Mouse (Mus musculus): ENCODE results near the gene Adal. TPM values are rescaled to one million over a fixed set of nuclear protein-coding genes. Genes with fewer than 3 reads are reported as not detected.
A peak's percentile ranks its signal among the peaks of the same experiment; 100 is the strongest.

Adal gene
- polyA plus RNA-seq, 1 experiment, result 17.0 TPM

- Histone ChIP-seq H3K27ac (ENCODE audit: insufficient read depth, low read length) (no peak overlapping the region), H3K4me1 (ENCODE audit: control insufficient read depth, insufficient read depth, low read length) (peaks cover 7% of the 10 kb centered on the region), H3K4me3 (ENCODE audit: insufficient read depth, low read length) (no peak overlapping the region)
- TF ChIP-seq CTCF (IDR thresholded peaks at IDR 0.05; ENCODE audit: extremely low read depth, insufficient read depth, low read length) (no peak), POLR2A (IDR thresholded peaks at IDR 0.05; ENCODE audit: extremely low read depth, insufficient read depth, low read length) (no peak)
Measured at GRCm38 (mm10) chr2:121137371-121137770, 2.9 kb upstream of the Adal start.

- no peak for TF ChIP-seq POLR2A (IDR thresholded peaks at IDR 0.05; ENCODE audit: extremely low read depth, insufficient read depth, low read length)
- TF ChIP-seq CTCF (IDR thresholded peaks at IDR 0.05; ENCODE audit: extremely low read depth, insufficient read depth, low read length), result no peak
- H3K4me3 ChIP-seq (ENCODE audit: insufficient read depth, low read length), result peak overlapping the region; percentile 56
- H3K4me1 ChIP-seq (ENCODE audit: control insufficient read depth, insufficient read depth, low read length), result peaks cover 7% of the 10 kb centered on the region
- peak overlapping the region; percentile 96 for H3K27ac ChIP-seq (ENCODE audit: insufficient read depth, low read length)
Measured at GRCm38 (mm10) chr2:121139266-121140017, 786 bp upstream of the Adal start.

- peaks cover 7% of the 10 kb centered on the region for H3K4me1 ChIP-seq (ENCODE audit: control insufficient read depth, insufficient read depth, low read length)
- H3K4me3 ChIP-seq (ENCODE audit: insufficient read depth, low read length), result peak overlapping the region; percentile 56; the same call in 1 of the 2 replicates
- no peak overlapping the region for H3K27ac ChIP-seq (ENCODE audit: insufficient read depth, low read length)
- no peak for TF ChIP-seq CTCF (IDR thresholded peaks at IDR 0.05; ENCODE audit: extremely low read depth, insufficient read depth, low read length)
Measured at GRCm38 (mm10) chr2:121141216-121142035, 1.2 kb downstream of the Adal start.

- no peak overlapping the region for H3K27ac ChIP-seq (ENCODE audit: insufficient read depth, low read length)
- H3K4me1 ChIP-seq (ENCODE audit: control insufficient read depth, insufficient read depth, low read length), result peaks cover 7% of the 10 kb centered on the region
- H3K4me3 ChIP-seq (ENCODE audit: insufficient read depth, low read length), result no peak overlapping the region
- TF ChIP-seq POLR2A (IDR thresholded peaks at IDR 0.05; ENCODE audit: extremely low read depth, insufficient read depth, low read length) (no peak), CTCF (IDR thresholded peaks at IDR 0.05; ENCODE audit: extremely low read depth, insufficient read depth, low read length) (no peak)
Measured at GRCm38 (mm10) chr2:121142415-121142814, 2.2 kb downstream of the Adal start.

DNA sequence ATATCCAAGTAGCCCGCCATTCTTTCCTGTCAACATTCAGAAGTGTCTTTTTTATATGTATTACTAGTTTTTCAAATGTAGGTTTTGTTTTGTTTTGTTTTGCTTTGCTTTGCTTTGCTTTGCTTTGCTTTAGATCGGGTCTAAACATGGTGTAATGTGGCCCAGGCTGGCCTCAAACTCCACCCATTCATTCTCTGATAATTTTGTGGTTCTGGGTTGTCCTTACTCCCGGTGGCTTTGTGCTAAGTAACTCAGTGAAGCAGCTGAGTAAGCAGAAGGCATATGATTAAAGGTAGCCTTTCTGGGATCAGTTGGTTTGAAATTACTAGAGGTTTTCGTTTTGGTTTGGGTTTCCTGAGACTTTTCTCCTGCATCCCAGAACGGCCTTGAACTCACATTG, 9.5 kb downstream of the Adal start:
- no peak for TF ChIP-seq POLR2A (IDR thresholded peaks at IDR 0.05; ENCODE audit: extremely low read depth, insufficient read depth, low read length)
- no peak for TF ChIP-seq CTCF (IDR thresholded peaks at IDR 0.05; ENCODE audit: extremely low read depth, insufficient read depth, low read length)
- Histone ChIP-seq H3K4me1 (ENCODE audit: control insufficient read depth, insufficient read depth, low read length) (no peaks in the 10 kb centered on the region), H3K4me3 (ENCODE audit: insufficient read depth, low read length) (no peak overlapping the region), H3K27ac (ENCODE audit: insufficient read depth, low read length) (no peak overlapping the region)

GRCm38 (mm10) chr2:121153100-121153499, 12.9 kb downstream of the Adal start:
- TF ChIP-seq POLR2A (IDR thresholded peaks at IDR 0.05; ENCODE audit: extremely low read depth, insufficient read depth, low read length) (no peak), CTCF (IDR thresholded peaks at IDR 0.05; ENCODE audit: extremely low read depth, insufficient read depth, low read length) (no peak)
- Histone ChIP-seq H3K27ac (ENCODE audit: insufficient read depth, low read length) (no peak overlapping the region), H3K4me1 (ENCODE audit: control insufficient read depth, insufficient read depth, low read length) (no peaks in the 10 kb centered on the region), H3K4me3 (ENCODE audit: insufficient read depth, low read length) (no peak overlapping the region)

GRCm38 (mm10) chr2:121169173-121169572, 28.9 kb downstream of the Adal start:
- Histone ChIP-seq H3K4me3 (ENCODE audit: insufficient read depth, low read length) (no peak overlapping the region; the same call in 1 of the 2 replicates), H3K27ac (ENCODE audit: insufficient read depth, low read length) (no peak overlapping the region), H3K4me1 (ENCODE audit: control insufficient read depth, insufficient read depth, low read length) (peaks cover 2% of the 10 kb centered on the region)
- TF ChIP-seq POLR2A (IDR thresholded peaks at IDR 0.05; ENCODE audit: extremely low read depth, insufficient read depth, low read length) (no peak), CTCF (IDR thresholded peaks at IDR 0.05; ENCODE audit: extremely low read depth, insufficient read depth, low read length) (no peak)

DNA sequence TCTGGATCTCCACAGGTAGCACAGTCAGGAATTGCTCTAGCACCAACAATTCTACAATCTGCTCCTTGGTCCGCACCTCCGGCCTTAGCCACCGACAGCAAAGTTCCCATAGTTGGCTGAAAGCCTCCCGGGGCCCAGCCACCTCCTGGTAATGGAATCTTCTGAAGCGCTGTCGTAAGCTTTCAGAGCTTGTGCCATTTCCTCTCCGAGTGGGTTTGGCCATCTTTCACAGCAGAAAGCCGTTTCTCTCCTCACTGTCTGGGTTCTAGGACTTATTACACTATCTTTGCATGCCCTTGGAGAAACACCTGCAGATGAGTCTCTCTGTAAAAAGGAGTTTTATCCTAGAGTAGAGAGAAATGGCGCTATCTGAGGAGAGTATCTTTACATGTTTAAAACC, 29.7 kb downstream of the Adal start:
- Histone ChIP-seq H3K27ac (ENCODE audit: insufficient read depth, low read length) (no peak overlapping the region), H3K4me1 (ENCODE audit: control insufficient read depth, insufficient read depth, low read length) (peaks cover 2% of the 10 kb centered on the region), H3K4me3 (ENCODE audit: insufficient read depth, low read length) (peak overlapping the region; percentile 97)
- no peak for TF ChIP-seq POLR2A (IDR thresholded peaks at IDR 0.05; ENCODE audit: extremely low read depth, insufficient read depth, low read length)
- TF ChIP-seq CTCF (IDR thresholded peaks at IDR 0.05; ENCODE audit: extremely low read depth, insufficient read depth, low read length), result no peak

DNA sequence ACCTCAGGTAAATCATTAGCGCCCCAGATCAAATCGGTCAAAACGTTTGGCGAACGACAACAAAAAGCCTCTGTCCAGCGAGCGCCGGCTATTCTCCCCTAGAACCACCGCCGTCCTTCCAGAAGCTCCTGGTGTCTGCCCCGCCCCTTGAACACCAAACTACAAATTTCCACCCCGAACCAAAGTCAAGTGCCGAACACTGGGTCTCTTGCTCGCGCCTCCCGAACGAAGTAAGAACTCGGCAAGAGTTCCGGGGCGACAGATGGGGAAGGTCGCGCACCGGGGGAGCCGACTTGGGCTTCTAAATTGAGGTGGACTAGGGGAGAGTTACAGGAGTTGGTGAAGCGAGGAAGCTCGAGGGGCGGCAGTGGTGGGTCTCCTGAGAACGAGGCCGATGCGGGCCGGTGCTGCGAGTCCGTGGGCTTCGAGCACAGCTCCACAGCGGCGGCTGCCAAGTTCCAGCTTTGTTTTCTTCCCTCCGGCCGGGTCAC, 30.3 kb downstream of the Adal start, which contains the start of gene Tubgcp4:
Gene Tubgcp4 (plus strand): TSS at position 174 of the 491 bp plus-strand sequence.
- Histone ChIP-seq H3K27ac (ENCODE audit: insufficient read depth, low read length) (peak within 1 kb of the TSS; percentile 89), H3K4me1 (ENCODE audit: control insufficient read depth, insufficient read depth, low read length) (peaks cover 2% of the 10 kb centered on the region), H3K4me3 (ENCODE audit: insufficient read depth, low read length) (peak within 1 kb of the TSS; percentile 97)
- TF ChIP-seq POLR2A (IDR thresholded peaks at IDR 0.05; ENCODE audit: extremely low read depth, insufficient read depth, low read length) (no peak), CTCF (IDR thresholded peaks at IDR 0.05; ENCODE audit: extremely low read depth, insufficient read depth, low read length) (no peak)
